Mouse (Mus musculus) heart, postnatal 0 days (tissue): ENCODE results near the gene Fbxo24. TPM values are rescaled to one million over a fixed set of nuclear protein-coding genes. Genes with fewer than 3 reads are reported as not detected.

Experiments used
- ATAC-seq: fragments of 200-750 bp; cut with Nextera tagmentation; 2 replicates; pipeline ENCODE4 v1.8.0; 2017; ENCODE audit warnings: low read depth, moderate number of reproducible peaks, moderate library complexity; ENCODE audit not compliant: insufficient read depth
- DNase-seq: peaks from one replicate; pipeline ENCODE4 v3.0.0-alpha.2; 2016; ENCODE audit warnings: low spot score
- H3K27ac ChIP-seq: fragments of 300-500 bp; sonication (generic); 2 replicates; pipeline ENCODE4 v1.5.1; 2014; ENCODE audit warnings: low read depth, mild to moderate bottlenecking
- H3K27me3 ChIP-seq: fragments of 300-500 bp; sonication (generic); 2 replicates; pipeline ENCODE4 v1.6.1; 2014; ENCODE audit warnings: low read length, mixed read lengths; ENCODE audit not compliant: control insufficient read depth, insufficient read depth
- H3K36me3 ChIP-seq: fragments of 300-500 bp; sonication (generic); replicated peaks from 2 replicates; pipeline ENCODE4 v1.6.1; 2014; ENCODE audit warnings: low read length, mixed read lengths; ENCODE audit not compliant: control insufficient read depth, insufficient read depth
- H3K4me1 ChIP-seq: fragments of 300-500 bp; sonication (generic); 2 replicates; pipeline ENCODE4 v1.6.1; 2014; ENCODE audit warnings: antibody characterized with exemption; ENCODE audit not compliant: control insufficient read depth, insufficient read depth
- H3K4me2 ChIP-seq: fragments of 300-500 bp; sonication (generic); 2 replicates; pipeline ENCODE4 v1.6.1; 2014; ENCODE audit warnings: low read depth, mild to moderate bottlenecking, low read length, moderate library complexity
- H3K4me3 ChIP-seq: fragments of 300-500 bp; sonication (generic); 2 replicates; pipeline ENCODE4 v1.5.1; 2014; ENCODE audit warnings: low read depth, low read length
- H3K9ac ChIP-seq: fragments of 300-500 bp; sonication (generic); replicated peaks from 2 replicates; pipeline ENCODE4 v1.6.1; 2014; ENCODE audit warnings: low read depth, low read length, mixed read lengths
- H3K9me3 ChIP-seq: fragments of 300-500 bp; sonication (generic); replicated peaks from 2 replicates; pipeline ENCODE4 v1.6.1; 2016; ENCODE audit warnings: low read length; ENCODE audit not compliant: control insufficient read depth
- CTCF ChIP-seq: IDR thresholded peaks from 2 replicates; pipeline ENCODE4 v1.5.1; 2016; ENCODE audit warnings: antibody characterized with exemption, control low read depth, low read depth
- EP300 ChIP-seq: IDR thresholded peaks from 2 replicates; pipeline ENCODE4 v1.6.1; 2016; ENCODE audit warnings: antibody characterized with exemption, low read depth
- WGBS: fragments of 180-500 bp; shearing (Covaris S2); extraction: QIAGEN DNeasy Blood & Tissue Kit; methylation state at CpG from one replicate; pipeline ENCODE4 v1.1.7; 2014; 5-methylcytosine and 5-hydroxymethylcytosine counted together
- polyA plus RNA-seq: library from polyadenylated mRNA; unstranded; fragments of >200 nt; fragmentation: Nextera tagmentation; extraction: Ambion mirVana; gene quantifications from 2 replicates; pipeline ENCODE4 v1.2.1, GENCODE M21; 2015
- total RNA-seq: library from RNA; depleted of rRNA; stranded (reverse); fragments of >200 nt; gene quantifications from 2 replicates; pipeline ENCODE4 v1.2.3, GENCODE M21; 2014; ENCODE audit warnings: low replicate concordance

Fbxo24 gene
- total and polyA plus RNA-seq, 2 experiments from 2014 or later: 0.16 to 0.65 TPM

GRCm38 (mm10) chr5:137656977-137657376, 28.2 kb upstream of the Fbxo24 start:
- Histone ChIP-seq H3K27me3 (no peaks in the 10 kb centered on the region), H3K9me3 (no peaks in the 10 kb centered on the region), H3K27ac (0 out of 2 replicates have a peak overlapping the region, but pooled peaks have one; percentile 47), H3K4me2 (no peak overlapping the region), H3K9ac (no peak overlapping the region), H3K4me3 (no peak overlapping the region), H3K4me1 (no peaks in the 10 kb centered on the region), H3K36me3 (peaks cover 37% of the 10 kb centered on the region)
- peak; percentile 69 for ATAC-seq
- TF ChIP-seq EP300: peak; percentile 61; the same call in 1 of the 2 replicates
- TF ChIP-seq CTCF: peak; percentile 86
- WGBS: 26% methylated on average over 6 of the region's 6 CpGs
- DNase-seq: peak; percentile 78

- Histone ChIP-seq H3K9me3 (no peaks in the 10 kb centered on the region), H3K4me1 (peaks cover 4% of the 10 kb centered on the region; the same call in 1 of the 2 replicates), H3K36me3 (peaks cover 35% of the 10 kb centered on the region), H3K4me3 (no peak overlapping the region), H3K27me3 (no peaks in the 10 kb centered on the region), H3K9ac (no peak overlapping the region), H3K27ac (no peak overlapping the region), H3K4me2 (no peak overlapping the region)
- 61% methylated on average over 6 of the region's 7 CpGs for WGBS
- ATAC-seq (no peak), DNase-seq (no peak)
- TF ChIP-seq EP300 (no peak), CTCF (peak; percentile 56)
Measured at GRCm38 (mm10) chr5:137654746-137655145, 25.9 kb upstream of the Fbxo24 start.

DNA sequence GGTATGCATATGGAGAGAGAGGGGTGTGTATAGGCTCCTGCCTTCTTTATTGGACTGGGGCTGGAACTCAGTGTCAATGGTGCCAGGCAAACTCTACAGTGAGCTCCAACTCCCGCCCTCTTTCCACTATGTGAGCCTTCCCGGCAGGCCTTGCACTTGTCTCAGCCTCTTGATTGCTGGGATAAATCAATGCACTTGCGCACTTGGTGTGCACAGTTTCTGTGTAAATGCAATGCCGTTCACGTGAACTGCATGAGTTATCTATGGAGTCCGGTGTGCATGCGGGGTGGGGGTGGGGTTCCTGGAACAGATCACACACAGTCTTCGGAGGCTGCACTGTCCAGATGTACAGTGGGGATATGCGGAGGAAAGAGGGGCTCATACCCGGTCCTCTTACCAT, 24.6 kb upstream of the Fbxo24 start:
- 86% methylated on average over 10 of the region's 10 CpGs for WGBS
- Histone ChIP-seq H3K9ac (no peak overlapping the region), H3K4me3 (no peak overlapping the region), H3K36me3 (peaks cover 31% of the 10 kb centered on the region; the same call in 1 of the 2 replicates), H3K9me3 (no peaks in the 10 kb centered on the region), H3K4me1 (peaks cover 5% of the 10 kb centered on the region; the same call in 1 of the 2 replicates), H3K27me3 (no peaks in the 10 kb centered on the region), H3K27ac (no peak overlapping the region), H3K4me2 (no peak overlapping the region)
- TF ChIP-seq EP300: no peak
- no peak for TF ChIP-seq CTCF
- DNase-seq (no peak), ATAC-seq (no peak)

GRCm38 (mm10) chr5:137652474-137652873, 23.7 kb upstream of the Fbxo24 start:
- WGBS: 25% methylated on average over 3 of the region's 3 CpGs
- ATAC-seq (0 out of 2 replicates have a peak, but pooled peaks have one; percentile 18), DNase-seq (peak; percentile 76)
- peaks cover 5% of the 10 kb centered on the region; the same call in 1 of the 2 replicates for H3K4me1 ChIP-seq
- H3K9me3 ChIP-seq: no peaks in the 10 kb centered on the region
- H3K27ac ChIP-seq: no peak overlapping the region
- peaks cover 31% of the 10 kb centered on the region; the same call in 1 of the 2 replicates for H3K36me3 ChIP-seq
- TF ChIP-seq CTCF (peak; percentile 78), EP300 (no peak)
- H3K9ac ChIP-seq: no peak overlapping the region
- no peak overlapping the region for H3K4me3 ChIP-seq
- no peaks in the 10 kb centered on the region for H3K27me3 ChIP-seq
- H3K4me2 ChIP-seq: no peak overlapping the region

DNA sequence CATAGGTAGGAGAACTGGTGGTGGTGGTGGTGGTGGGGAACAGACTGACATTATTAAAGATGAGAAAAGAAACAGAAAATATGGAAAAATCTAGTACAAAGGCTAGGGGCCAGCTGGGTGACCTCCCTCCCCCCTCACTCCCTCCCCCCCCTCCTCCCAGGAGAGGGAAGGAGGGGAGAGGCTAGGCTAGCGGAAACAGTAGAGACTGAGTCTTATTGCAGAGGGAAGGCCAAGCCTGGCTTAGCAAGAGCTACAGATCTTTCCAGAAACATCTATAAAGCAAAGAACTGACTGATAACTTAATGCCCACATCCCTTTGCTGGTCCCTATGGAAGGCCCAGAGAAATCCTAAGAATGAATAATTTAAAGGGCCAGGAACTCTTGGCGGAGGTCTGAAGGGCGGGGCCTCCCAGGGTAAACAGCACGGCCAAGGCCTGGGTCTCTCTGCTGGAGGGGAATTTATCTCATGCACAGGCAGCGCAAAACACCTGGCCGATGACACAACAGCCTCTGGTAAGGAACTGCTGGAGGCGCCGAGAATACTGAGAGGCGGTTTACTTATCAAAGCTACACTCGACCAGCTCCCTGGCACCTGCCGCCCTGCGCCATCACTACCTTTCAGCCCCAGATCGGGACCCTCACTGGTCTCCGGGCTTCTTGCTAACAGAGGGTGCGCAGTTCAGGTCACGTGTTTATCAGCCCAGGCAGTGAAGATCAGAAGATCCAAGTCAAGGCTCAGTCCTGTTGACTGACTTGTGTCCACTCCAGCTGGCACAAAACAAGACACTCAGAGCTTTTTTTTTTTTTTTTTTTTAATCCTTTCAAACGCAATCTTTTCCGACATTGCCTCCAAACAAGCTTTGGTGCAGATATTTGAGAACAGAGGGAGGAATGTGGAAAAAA, 21.1 kb upstream of the Fbxo24 start:
- no peaks in the 10 kb centered on the region for H3K9me3 ChIP-seq
- no peak overlapping the region for H3K9ac ChIP-seq
- H3K4me3 ChIP-seq: no peak overlapping the region
- DNase-seq (no peak), ATAC-seq (no peak)
- H3K4me2 ChIP-seq: 0 out of 2 replicates have a peak overlapping the region, but pooled peaks have one; percentile 21
- peak overlapping the region; percentile 5; the same call in 1 of the 2 replicates for H3K27ac ChIP-seq
- peaks cover 24% of the 10 kb centered on the region; the same call in 1 of the 2 replicates for H3K36me3 ChIP-seq
- H3K27me3 ChIP-seq: peaks cover 20% of the 10 kb centered on the region; the same call in 1 of the 2 replicates
- no peak for TF ChIP-seq CTCF
- no peak for TF ChIP-seq EP300
- WGBS: 21% methylated on average over 18 of the region's 18 CpGs
- H3K4me1 ChIP-seq: peaks cover 5% of the 10 kb centered on the region; the same call in 1 of the 2 replicates
